Mouse (Mus musculus): Measurements from ENCODE around the gene Lrig3. TPM values are rescaled to one million over a fixed set of nuclear protein-coding genes. Genes with fewer than 3 reads are reported as not detected.

Gene Lrig3
- total RNA-seq, 1 experiment, result 33.5 TPM

DNA sequence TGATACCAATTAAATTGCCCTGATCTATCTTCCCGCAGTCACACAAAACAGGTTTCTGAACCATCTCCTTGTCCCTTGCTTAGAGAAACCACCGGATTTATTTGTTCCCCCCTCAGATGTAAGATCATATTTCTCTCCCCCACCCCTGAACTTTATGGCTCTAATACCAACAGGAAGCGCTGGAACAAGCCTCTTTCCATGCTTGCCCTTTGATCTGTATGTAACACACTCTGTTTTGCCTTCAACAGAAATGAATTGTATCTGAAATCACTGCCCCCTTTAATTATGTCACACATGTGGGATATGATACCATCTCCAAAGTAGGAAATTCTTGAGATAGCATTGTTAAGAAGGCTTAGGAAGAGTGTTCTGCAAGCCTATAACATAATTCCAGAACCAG is 90.9 kb downstream of the Lrig3 start:
- Histone ChIP-seq H3K9me3 (ENCODE audit: control insufficient read depth, insufficient read depth, low read depth, low read length) (no peaks in the 10 kb centered on the region), H3K4me1 (ENCODE audit: control insufficient read depth in 2 of 2, insufficient read depth in 2 of 2, low read length in 2 of 2, poor library complexity in 1 of 2) (no peaks in the 10 kb centered on the region), H3K9ac (ENCODE audit: insufficient read depth, low read depth, low read length, poor library complexity, severe bottlenecking) (no peak overlapping the region), H3K4me3 (ENCODE audit: insufficient read depth in 1 of 2, low read depth in 1 of 2, low read length in 2 of 2, poor library complexity in 1 of 2, severe bottlenecking in 1 of 2) (no peak overlapping the region), H3K36me3 (ENCODE audit: control insufficient read depth, insufficient read depth, low read length, poor library complexity, severe bottlenecking) (no peaks in the 10 kb centered on the region), H3K27ac (ENCODE audit: insufficient read depth, low read depth, low read length, poor library complexity, severe bottlenecking) (no peak overlapping the region)
- no peak for TF ChIP-seq ZNF384 (IDR thresholded peaks at IDR 0.05; ENCODE audit: low read depth, low read length)
- TF ChIP-seq ZC3H11A (IDR thresholded peaks at IDR 0.05; ENCODE audit: borderline replicate concordance, low read depth, low read length), result no peak
- TF ChIP-seq CHD2 (IDR thresholded peaks at IDR 0.05; ENCODE audit: low read depth, low read length), result no peak
- no peak for TF ChIP-seq MAFK (IDR thresholded peaks at IDR 0.05; ENCODE audit: insufficient read depth, low read depth, low read length)
- no peak for TF ChIP-seq HCFC1 (IDR thresholded peaks at IDR 0.05; ENCODE audit: borderline replicate concordance, insufficient read depth, low read length)
- no peak for DNase-seq (ENCODE audit: low read depth, low spot score)
- in situ Hi-C loops (cut with MboI; ENCODE audit: low sequenced_read_pairs in 2 of 2, unreplicated experiment in 2 of 2), result no loop called here

DNA sequence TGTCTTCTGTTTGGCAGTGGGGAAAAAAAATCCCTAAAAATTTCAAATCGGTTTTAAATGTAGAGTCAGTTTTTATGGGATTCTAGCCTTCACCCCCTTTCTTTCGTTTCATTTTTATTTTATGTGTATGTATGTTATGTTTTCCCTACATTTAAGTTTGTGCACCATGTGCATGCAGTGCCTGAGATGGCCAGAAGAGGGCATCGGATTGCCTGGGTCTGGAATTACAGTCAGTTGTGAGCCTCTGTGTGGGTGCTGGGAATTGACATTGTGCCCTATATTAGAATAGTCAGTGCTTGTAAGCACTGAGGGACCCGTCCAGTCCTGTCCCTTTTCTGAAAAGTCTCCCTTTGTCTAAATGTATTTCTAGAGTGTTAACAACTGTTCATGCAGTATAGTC is 96.8 kb downstream of the Lrig3 start:
- Histone ChIP-seq H3K4me1 (ENCODE audit: control insufficient read depth in 2 of 2, insufficient read depth in 2 of 2, low read length in 2 of 2, poor library complexity in 1 of 2) (no peaks in the 10 kb centered on the region), H3K36me3 (ENCODE audit: control insufficient read depth, insufficient read depth, low read length, poor library complexity, severe bottlenecking) (no peaks in the 10 kb centered on the region), H3K27ac (ENCODE audit: insufficient read depth, low read depth, low read length, poor library complexity, severe bottlenecking) (no peak overlapping the region), H3K4me3 (ENCODE audit: insufficient read depth in 1 of 2, low read depth in 1 of 2, low read length in 2 of 2, poor library complexity in 1 of 2, severe bottlenecking in 1 of 2) (no peak overlapping the region), H3K9me3 (ENCODE audit: control insufficient read depth, insufficient read depth, low read depth, low read length) (no peaks in the 10 kb centered on the region), H3K9ac (ENCODE audit: insufficient read depth, low read depth, low read length, poor library complexity, severe bottlenecking) (no peak overlapping the region)
- in situ Hi-C loops (cut with MboI; ENCODE audit: low sequenced_read_pairs in 2 of 2, unreplicated experiment in 2 of 2), result no loop called here
- peak; percentile 2 for DNase-seq (ENCODE audit: low read depth, low spot score)
- TF ChIP-seq HCFC1 (IDR thresholded peaks at IDR 0.05; ENCODE audit: borderline replicate concordance, insufficient read depth, low read length) (no peak), ZC3H11A (IDR thresholded peaks at IDR 0.05; ENCODE audit: borderline replicate concordance, low read depth, low read length) (no peak), ZNF384 (IDR thresholded peaks at IDR 0.05; ENCODE audit: low read depth, low read length) (no peak), MAFK (IDR thresholded peaks at IDR 0.05; ENCODE audit: insufficient read depth, low read depth, low read length) (no peak), CHD2 (IDR thresholded peaks at IDR 0.05; ENCODE audit: low read depth, low read length) (no peak)
